Mouse (Mus musculus) 3134 (cell line): Measurements from ENCODE around the gene Clcn3.

Experiments used
- DNase-seq: peaks from one replicate; pipeline ENCODE4 v3.0.0-alpha.2; 2011; ENCODE audit warnings: low spot score; ENCODE audit not compliant: insufficient read length; ENCODE audit errors: extremely low read depth

Clcn3 gene

GRCm38 (mm10) chr8:60883419-60884137 lies 99.5 kb downstream of the Clcn3 start:
- no peak for DNase-seq

- no peak for DNase-seq
Measured at GRCm38 (mm10) chr8:60878617-60879016, 104.5 kb downstream of the Clcn3 start.

GRCm38 (mm10) chr8:60870231-60871193 lies 112.6 kb downstream of the Clcn3 start:
- no peak for DNase-seq

GRCm38 (mm10) chr8:60869761-60870160 lies 113.3 kb downstream of the Clcn3 start:
- DNase-seq: no peak

GRCm38 (mm10) chr8:60868236-60868965 lies 114.7 kb downstream of the Clcn3 start:
- DNase-seq: no peak

- DNase-seq: no peak
Measured at GRCm38 (mm10) chr8:60867468-60868115, 115.5 kb downstream of the Clcn3 start.

- DNase-seq: peak; percentile 5
Measured at GRCm38 (mm10) chr8:60865504-60866114, 117.5 kb downstream of the Clcn3 start.

- DNase-seq: no peak
Measured at GRCm38 (mm10) chr8:60864875-60865274, 118.2 kb downstream of the Clcn3 start.

- no peak for DNase-seq
Measured at GRCm38 (mm10) chr8:60861783-60862182, 121.3 kb downstream of the Clcn3 start.

- DNase-seq: no peak
Measured at GRCm38 (mm10) chr8:60860749-60861148, 122.4 kb downstream of the Clcn3 start.
